Mouse (Mus musculus) lung, postnatal 4 days (tissue): ENCODE results near the gene Pik3c2a.

ENCODE experiments used
- DNase-seq, 2 experiments: peaks; one replicate each; pipeline ENCODE4 v3.0.0; 2021

Pik3c2a gene

GRCm38 (mm10) chr7:116292377-116292776, 150.9 kb downstream of the Pik3c2a start:
- DNase-seq: no peak

- DNase-seq: no peak
Observed at GRCm38 (mm10) chr7:116290559-116290958, 152.7 kb downstream of the Pik3c2a start.

GRCm38 (mm10) chr7:116288996-116289395, 154.3 kb downstream of the Pik3c2a start:
- DNase-seq: no peak

- no peak for DNase-seq
Observed at GRCm38 (mm10) chr7:116287959-116288358, 155.3 kb downstream of the Pik3c2a start.
